ENCODE assay signal across 10 mouse cellular contexts in genomic region chr19:17355361-17355760, GRCm38 (mm10). TPM values are rescaled to one million over a fixed set of nuclear protein-coding genes. Genes with fewer than 3 reads are reported as not detected.
A peak's percentile ranks its signal among the peaks of the same experiment; 100 is the strongest.
DNase-seq lines count a peak whose midpoint lies in the region; ATAC-seq and TF ChIP-seq lines count a peak whose summit lies in the region.
"Had no signal": no experiment of that assay in that cellular context is flagged by ENCODE, and none has a peak within 500 bp of the region (broad histone marks: within the 10 kb centered on the region; RNA-seq: fewer than 3 reads in every experiment).

No protein-coding gene starts in this region.

- H3K4me2 ChIP-seq in heart, embryonic 11.5 days: peak overlapping the region; percentile 84
- peak overlapping the region; percentile 77 for H3K4me2 ChIP-seq in liver, embryonic 14.5 days (ENCODE audit: low read depth)

- no peaks in the 10 kb centered on the region for H3K9me3 ChIP-seq in heart, embryonic 11.5 days (replicated peaks; ENCODE audit: control insufficient read depth, low read length)
- H3K9me3 ChIP-seq in liver, embryonic 14.5 days (ENCODE audit: control insufficient read depth, low read length): no peaks in the 10 kb centered on the region

- ATAC-seq in heart, embryonic 11.5 days (replicated peaks; ENCODE audit: insufficient number of reproducible peaks, low FRiP score, low TSS enrichment): no peak
- peak; percentile 21; the same call in 1 of the 2 replicates for ATAC-seq in liver, embryonic 14.5 days (ENCODE audit: insufficient read depth)
- no peak for ATAC-seq in megakaryocyte progenitor cell, adult 5-6 weeks (replicated peaks; ENCODE audit: poor library complexity)

- intact Hi-C loops in heart, postnatal 10 days (cut with DNase I): no loop called here

- H3K27me3 ChIP-seq in heart, embryonic 11.5 days (ENCODE audit: control insufficient read depth, insufficient read depth, low read length): 0 out of 2 replicates have a peak, but pooled peaks cover 2% of the 10 kb centered on the region
- no peaks in the 10 kb centered on the region for H3K27me3 ChIP-seq in liver, embryonic 14.5 days (ENCODE audit: control insufficient read depth, insufficient read depth, low read length)

- WGBS in heart, embryonic 11.5 days (ENCODE audit: insufficient replicate concordance): 28% methylated on average over 4 of the region's 4 CpGs
- WGBS in liver, embryonic 14.5 days (ENCODE audit: insufficient replicate concordance): 3% methylated on average over 4 of the region's 4 CpGs

- peak overlapping the region; percentile 73 for H3K4me3 ChIP-seq in heart, embryonic 11.5 days (ENCODE audit: low read depth, low read length)
- peak overlapping the region; percentile 79 to 85 for H3K4me3 ChIP-seq in liver, embryonic 14.5 days (ENCODE audit: insufficient read depth in 1 of 2, low read depth in 2 of 2, low read length in 2 of 2)

- no peak for TF ChIP-seq CTCF in liver, embryonic 14.5 days (IDR thresholded peaks at IDR 0.05; ENCODE audit: low read depth)

- no peak for DNase-seq in heart, postnatal 10 days
- peak; percentile 7 for DNase-seq in thymus, postnatal 14 days
- DNase-seq in thymus, postnatal 4 days: no peak
- DNase-seq in liver, embryonic 14.5 days (ENCODE audit: low read depth in 3 of 3, low spot score in 3 of 3): no peak
- no peak for DNase-seq in thymus, postnatal 10 days (ENCODE audit: low spot score in 2 of 2)
- no peak for DNase-seq in urinary bladder, postnatal 4 days (ENCODE audit: low spot score in 2 of 2)
- DNase-seq: gastrocnemius, postnatal 36 days; thymus, postnatal 25 days had no signal

- H3K27ac ChIP-seq in heart, embryonic 11.5 days (ENCODE audit: low read depth, low read length): no peak overlapping the region
- peak overlapping the region; percentile 74 for H3K27ac ChIP-seq in liver, embryonic 14.5 days

- TF ChIP-seq EP300 in liver, embryonic 14.5 days (IDR thresholded peaks at IDR 0.05; ENCODE audit: low read depth): no peak

- peak overlapping the region; percentile 73 for H3K9ac ChIP-seq in heart, embryonic 11.5 days (ENCODE audit: low read depth, low read length)
- H3K9ac ChIP-seq in liver, embryonic 14.5 days (replicated peaks): peak overlapping the region; percentile 96

- no peaks in the 10 kb centered on the region for H3K36me3 ChIP-seq in heart, embryonic 11.5 days (ENCODE audit: control insufficient read depth, insufficient read depth, low read length)
- peaks cover 32% of the 10 kb centered on the region for H3K36me3 ChIP-seq in liver, embryonic 14.5 days (replicated peaks; ENCODE audit: control insufficient read depth, insufficient read depth, low read depth)

- H3K4me1 ChIP-seq in heart, embryonic 11.5 days (ENCODE audit: control insufficient read depth, insufficient read depth, low read length): peaks cover 14% of the 10 kb centered on the region; the same call in 1 of the 2 replicates
- H3K4me1 ChIP-seq in liver, embryonic 14.5 days (replicated peaks; ENCODE audit: control insufficient read depth in 2 of 2, insufficient read depth in 2 of 2, low read length in 1 of 2): peaks cover 51 to 52% of the 10 kb centered on the region in 2 experiments

RNA-seq across cellular contexts. Expression of gene Gcnt1, which starts 17.3 kb away (rescaled TPM):
- polyA plus RNA-seq in heart, embryonic 11.5 days (2014; fragmentation: Nextera tagmentation; extraction: Ambion mirVana): 11.2 and 12.8 TPM in 2 replicates
- 10 to 100 TPM; 11.4 to 13.6 TPM for total RNA-seq in heart, postnatal 10 days (2021)
- 11.9 and 14.6 TPM in 2 replicates for polyA plus RNA-seq in liver, embryonic 14.5 days (2012; rRNA removed)
- polyA plus RNA-seq in liver, embryonic 14.5 days (2014; fragmentation: Nextera tagmentation; extraction: Ambion mirVana): 25.1 and 26.0 TPM in 2 replicates
- total RNA-seq in megakaryocyte progenitor cell, adult 5-6 weeks (2015): 19.3 and 21.9 TPM in 2 replicates
- total RNA-seq in megakaryocyte progenitor cell, adult 5-6 weeks (2017): 25.9 and 26.1 TPM in 2 replicates

RNA-seq across cellular contexts. Expression of gene Rfk, which starts 38.5 kb away (rescaled TPM):
- 60.4 and 61.3 TPM in 2 replicates for polyA plus RNA-seq in heart, embryonic 11.5 days (2014; fragmentation: Nextera tagmentation; extraction: Ambion mirVana)
- total RNA-seq in heart, postnatal 10 days (2021): 10 to 100 TPM; 54.2 to 55.8 TPM
- polyA plus RNA-seq in liver, embryonic 14.5 days (2012; rRNA removed): 19.8 and 26.2 TPM in 2 replicates
- polyA plus RNA-seq in liver, embryonic 14.5 days (2014; fragmentation: Nextera tagmentation; extraction: Ambion mirVana): 47.4 and 53.3 TPM in 2 replicates
- total RNA-seq in megakaryocyte progenitor cell, adult 5-6 weeks (2015): 74.3 and 75.3 TPM in 2 replicates
- 26.6 and 26.9 TPM in 2 replicates for total RNA-seq in megakaryocyte progenitor cell, adult 5-6 weeks (2017)
